Mouse (Mus musculus) myocyte (in vitro differentiated cells): ENCODE results near the gene Glra1. TPM values are rescaled to one million over a fixed set of nuclear protein-coding genes. Genes with fewer than 3 reads are reported as not detected.
A peak's percentile ranks its signal among the peaks of the same experiment; 100 is the strongest.

Experiments used
- H3K27me3 ChIP-seq: one replicate; pipeline ENCODE4 v1.6.1; 2011; ENCODE audit not compliant: control insufficient read depth, insufficient read depth, insufficient read length
- H3K36me3 ChIP-seq: one replicate; pipeline ENCODE4 v1.6.1; 2011; ENCODE audit not compliant: control insufficient read depth, insufficient read depth
- H3K4me2 ChIP-seq: one replicate; pipeline ENCODE4 v1.6.1; 2011; ENCODE audit warnings: low read depth, control low read depth
- H3K4me3 ChIP-seq: one replicate; pipeline ENCODE4 v1.5.1; 2011; ENCODE audit warnings: mild to moderate bottlenecking, control low read depth, moderate library complexity
- H3K79me2 ChIP-seq: one replicate; pipeline ENCODE4 v1.6.1; 2011; ENCODE audit not compliant: control insufficient read depth, insufficient read depth
- H3ac ChIP-seq: one replicate; pipeline ENCODE4 v1.6.1; 2011; ENCODE audit not compliant: control insufficient read depth, insufficient read length
- CEBPB ChIP-seq: IDR thresholded peaks from 2 replicates; pipeline ENCODE4 v1.6.1; 2011; ENCODE audit warnings: mild to moderate bottlenecking, moderate library complexity; ENCODE audit not compliant: poor library complexity, insufficient read depth, severe bottlenecking
- E2F4 ChIP-seq: IDR thresholded peaks from one replicate; pipeline ENCODE4 v1.6.1; 2011; ENCODE audit warnings: mild to moderate bottlenecking, control low read depth, moderate library complexity; ENCODE audit not compliant: insufficient read depth
- MAX ChIP-seq: IDR thresholded peaks from one replicate; pipeline ENCODE4 v1.6.1; 2011; ENCODE audit warnings: low read depth, mild to moderate bottlenecking, control low read depth
- MYOD1 ChIP-seq, 3 experiments: IDR thresholded peaks; one replicate each; pipeline ENCODE4 v1.6.1; 2011; ENCODE audit warnings: control low read depth in 2 of 3, low read depth in 2 of 3, mild to moderate bottlenecking in 2 of 3, moderate library complexity in 1 of 3; ENCODE audit not compliant: insufficient read length in 2 of 3, control insufficient read depth in 1 of 3
- MYOG ChIP-seq, 3 experiments: IDR thresholded peaks; one replicate each; pipeline ENCODE4 v1.6.1; 2011; ENCODE audit warnings: control low read depth in 2 of 3, low read depth in 2 of 3, mild to moderate bottlenecking in 2 of 3; ENCODE audit not compliant: insufficient read length in 2 of 3, control insufficient read depth in 1 of 3, insufficient read depth in 1 of 3
- POLR2A ChIP-seq: IDR thresholded peaks from one replicate; pipeline ENCODE4 v1.6.1; 2011; ENCODE audit warnings: low read depth, mild to moderate bottlenecking, control low read depth, moderate library complexity; ENCODE audit not compliant: insufficient read length
- POLR2AphosphoS2 ChIP-seq: IDR thresholded peaks from one replicate; pipeline ENCODE4 v1.6.1; 2011; ENCODE audit warnings: low read depth, control low read depth; ENCODE audit not compliant: insufficient read length
- REST ChIP-seq: IDR thresholded peaks from one replicate; pipeline ENCODE4 v1.6.1; 2011; ENCODE audit warnings: mild to moderate bottlenecking, control low read depth, moderate library complexity; ENCODE audit not compliant: insufficient read depth, insufficient read length
- SRF ChIP-seq: IDR thresholded peaks from one replicate; pipeline ENCODE4 v1.6.1; 2011; ENCODE audit warnings: low read depth; ENCODE audit not compliant: control insufficient read depth, insufficient read length
- TCF12 ChIP-seq: IDR thresholded peaks from one replicate; pipeline ENCODE4 v1.6.1; 2011; ENCODE audit warnings: mild to moderate bottlenecking, control low read depth; ENCODE audit not compliant: poor library complexity, insufficient read depth, severe bottlenecking
- TCF3 ChIP-seq: IDR thresholded peaks from one replicate; pipeline ENCODE4 v1.6.1; 2011; ENCODE audit warnings: low read depth, control low read depth; ENCODE audit not compliant: insufficient read length
- USF1 ChIP-seq: IDR thresholded peaks from one replicate; pipeline ENCODE4 v1.6.1; 2011; ENCODE audit warnings: low read depth, mild to moderate bottlenecking, control low read depth, moderate library complexity
- polyA plus RNA-seq: library from polyadenylated mRNA; unstranded; fragments of >200 nt; fragmentation: generic; extraction: Trizol; gene quantifications from one replicate; pipeline ENCODE4 v1.2.1, GENCODE M21; 2012; ENCODE audit warnings: missing spikeins

Gene Glra1
- polyA plus RNA-seq, 1 experiment = 0.02 TPM

- TF ChIP-seq E2F4 = no peak
- H3ac ChIP-seq = no peak overlapping the region
- H3K4me2 ChIP-seq = peak overlapping the region; percentile 96
- peak overlapping the region; percentile 94 for H3K4me3 ChIP-seq
- H3K79me2 ChIP-seq = peaks cover 68% of the 10 kb centered on the region
- no peaks in the 10 kb centered on the region for H3K27me3 ChIP-seq
- H3K36me3 ChIP-seq = no peaks in the 10 kb centered on the region
Observed at GRCm38 (mm10) chr11:55471467-55471866, 136.5 kb downstream of the Glra1 start.

GRCm38 (mm10) chr11:55470761-55471160 is 137.2 kb downstream of the Glra1 start:
- peak overlapping the region; percentile 94 for H3K4me3 ChIP-seq
- H3K4me2 ChIP-seq = peak overlapping the region; percentile 96
- H3ac ChIP-seq = peak overlapping the region; percentile 96
- no peak for TF ChIP-seq MAX
- TF ChIP-seq USF1 = no peak
- TF ChIP-seq MYOG (IDR thresholded peaks at IDR 0.05; ENCODE audit: control insufficient read depth in 1 of 3, insufficient read depth in 1 of 3, insufficient read length in 2 of 3, low read depth in 2 of 3) = no peak
- no peak for TF ChIP-seq TCF3
- no peak for TF ChIP-seq POLR2A
- no peak for TF ChIP-seq MYOD1 (IDR thresholded peaks at IDR 0.05; ENCODE audit: control insufficient read depth in 1 of 3, insufficient read length in 2 of 3, low read depth in 2 of 3)
- no peak for TF ChIP-seq REST
- no peak for TF ChIP-seq E2F4
- no peak for TF ChIP-seq POLR2AphosphoS2
- no peak for TF ChIP-seq SRF
- no peaks in the 10 kb centered on the region for H3K27me3 ChIP-seq
- H3K36me3 ChIP-seq = no peaks in the 10 kb centered on the region
- H3K79me2 ChIP-seq = peaks cover 61% of the 10 kb centered on the region

- peaks cover 55% of the 10 kb centered on the region for H3K79me2 ChIP-seq
- no peaks in the 10 kb centered on the region for H3K27me3 ChIP-seq
- TF ChIP-seq MYOD1 (IDR thresholded peaks at IDR 0.05; ENCODE audit: control insufficient read depth in 1 of 3, insufficient read length in 2 of 3, low read depth in 2 of 3) = no peak
- no peak for TF ChIP-seq MYOG (IDR thresholded peaks at IDR 0.05; ENCODE audit: control insufficient read depth in 1 of 3, insufficient read depth in 1 of 3, insufficient read length in 2 of 3, low read depth in 2 of 3)
- no peak for TF ChIP-seq TCF3
- TF ChIP-seq USF1 = no peak
- no peak for TF ChIP-seq REST
- TF ChIP-seq E2F4 = no peak
- no peak for TF ChIP-seq CEBPB
- no peak for TF ChIP-seq POLR2A
- TF ChIP-seq POLR2AphosphoS2 = no peak
- TF ChIP-seq SRF = no peak
- TF ChIP-seq MAX = no peak
- no peak for TF ChIP-seq TCF12
- H3K4me2 ChIP-seq = peak overlapping the region; percentile 96
- peak overlapping the region; percentile 94 for H3K4me3 ChIP-seq
- no peaks in the 10 kb centered on the region for H3K36me3 ChIP-seq
- peak overlapping the region; percentile 96 for H3ac ChIP-seq
Observed at GRCm38 (mm10) chr11:55469923-55470691, 137.9 kb downstream of the Glra1 start.

GRCm38 (mm10) chr11:55469048-55469843 is 138.8 kb downstream of the Glra1 start, which contains the start of gene G3bp1:
TSS of gene G3bp1 (plus strand) at chr11:55469685.
- TF ChIP-seq MAX (no peak), REST (peak; percentile 36), MYOG (IDR thresholded peaks at IDR 0.05; ENCODE audit: control insufficient read depth in 1 of 3, insufficient read depth in 1 of 3, insufficient read length in 2 of 3, low read depth in 2 of 3) (peak in 1 of 3 experiments; percentile 7), CEBPB (no peak), SRF (peak; percentile 59), MYOD1 (IDR thresholded peaks at IDR 0.05; ENCODE audit: control insufficient read depth in 1 of 3, insufficient read length in 2 of 3, low read depth in 2 of 3) (peak in 1 of 3 experiments; percentile 15), POLR2AphosphoS2 (peak; percentile 100), POLR2A (peak; percentile 100)
- Histone ChIP-seq H3K79me2 (peaks cover 46% of the 10 kb centered on the region), H3K4me2 (peak within 1 kb of the TSS; percentile 96), H3ac (peak within 1 kb of the TSS; percentile 96), H3K36me3 (no peaks in the 10 kb centered on the region), H3K27me3 (no peaks in the 10 kb centered on the region), H3K4me3 (peak within 1 kb of the TSS; percentile 94)

- peaks cover 40% of the 10 kb centered on the region for H3K79me2 ChIP-seq
- peak overlapping the region; percentile 94 for H3K4me3 ChIP-seq
- TF ChIP-seq POLR2A (peak; percentile 15), TCF3 (no peak), MYOG (IDR thresholded peaks at IDR 0.05; ENCODE audit: control insufficient read depth in 1 of 3, insufficient read depth in 1 of 3, insufficient read length in 2 of 3, low read depth in 2 of 3) (no peak), E2F4 (no peak), MYOD1 (IDR thresholded peaks at IDR 0.05; ENCODE audit: control insufficient read depth in 1 of 3, insufficient read length in 2 of 3, low read depth in 2 of 3) (no peak)
- H3ac ChIP-seq = peak overlapping the region; percentile 96
- H3K27me3 ChIP-seq = no peaks in the 10 kb centered on the region
- H3K4me2 ChIP-seq = peak overlapping the region; percentile 92
- no peaks in the 10 kb centered on the region for H3K36me3 ChIP-seq
Observed at GRCm38 (mm10) chr11:55468611-55469047, 139.4 kb downstream of the Glra1 start.
